Mouse (Mus musculus) heart, embryonic 16.5 days (tissue): Measurements from ENCODE around the gene Tmem239. TPM values are rescaled to one million over a fixed set of nuclear protein-coding genes. Genes with fewer than 3 reads are reported as not detected.

Experiments
- ATAC-seq: fragments of 200-750 bp; cut with Nextera tagmentation; replicated peaks from 2 replicates; pipeline ENCODE4 v1.8.0; 2017; ENCODE audit warnings: moderate number of reproducible peaks; ENCODE audit not compliant: insufficient read depth, low FRiP score; ENCODE audit errors: extremely low read depth
- H3K27ac ChIP-seq: fragments of 300-500 bp; sonication (generic); 2 replicates; pipeline ENCODE4 v1.5.1; 2014; ENCODE audit warnings: mild to moderate bottlenecking, low read length, control low read depth, moderate library complexity
- H3K27me3 ChIP-seq: fragments of 300-500 bp; sonication (generic); 2 replicates; pipeline ENCODE4 v1.6.1; 2014; ENCODE audit warnings: low read length, mixed read lengths; ENCODE audit not compliant: control insufficient read depth, insufficient read depth
- H3K36me3 ChIP-seq: fragments of 300-500 bp; sonication (generic); 2 replicates; pipeline ENCODE4 v1.6.1; 2014; ENCODE audit not compliant: control insufficient read depth, insufficient read depth
- H3K4me1 ChIP-seq: fragments of 300-500 bp; sonication (generic); 2 replicates; pipeline ENCODE4 v1.6.1; 2014; ENCODE audit warnings: low read length, mixed read lengths; ENCODE audit not compliant: control insufficient read depth, insufficient read depth
- H3K4me2 ChIP-seq: fragments of 300-500 bp; sonication (generic); 2 replicates; pipeline ENCODE4 v1.6.1; 2014; ENCODE audit warnings: low read depth, mild to moderate bottlenecking, control low read depth, low read length
- H3K4me3 ChIP-seq: fragments of 300-500 bp; sonication (generic); 2 replicates; pipeline ENCODE4 v1.5.1; 2014; ENCODE audit warnings: mild to moderate bottlenecking, control low read depth, low read length
- H3K9ac ChIP-seq: fragments of 300-500 bp; sonication (generic); 2 replicates; pipeline ENCODE4 v1.6.1; 2014; ENCODE audit warnings: low read length, control low read depth
- H3K9me3 ChIP-seq: fragments of 300-500 bp; sonication (generic); replicated peaks from 2 replicates; pipeline ENCODE4 v1.6.1; 2016; ENCODE audit warnings: low read length; ENCODE audit not compliant: control insufficient read depth
- WGBS: fragments of 180-500 bp; shearing (Covaris S2); extraction: QIAGEN DNeasy Blood & Tissue Kit; methylation state at CpG from one replicate; pipeline ENCODE4 v1.1.7; 2014; 5-methylcytosine and 5-hydroxymethylcytosine counted together
- polyA plus RNA-seq: library from polyadenylated mRNA; unstranded; fragments of >200 nt; fragmentation: Nextera tagmentation; extraction: Ambion mirVana; gene quantifications from 2 replicates; pipeline ENCODE4 v1.2.1, GENCODE M21; 2015

The Tmem239 gene
- polyA plus RNA-seq, 1 experiment from 2014 or later, result not detected

DNA sequence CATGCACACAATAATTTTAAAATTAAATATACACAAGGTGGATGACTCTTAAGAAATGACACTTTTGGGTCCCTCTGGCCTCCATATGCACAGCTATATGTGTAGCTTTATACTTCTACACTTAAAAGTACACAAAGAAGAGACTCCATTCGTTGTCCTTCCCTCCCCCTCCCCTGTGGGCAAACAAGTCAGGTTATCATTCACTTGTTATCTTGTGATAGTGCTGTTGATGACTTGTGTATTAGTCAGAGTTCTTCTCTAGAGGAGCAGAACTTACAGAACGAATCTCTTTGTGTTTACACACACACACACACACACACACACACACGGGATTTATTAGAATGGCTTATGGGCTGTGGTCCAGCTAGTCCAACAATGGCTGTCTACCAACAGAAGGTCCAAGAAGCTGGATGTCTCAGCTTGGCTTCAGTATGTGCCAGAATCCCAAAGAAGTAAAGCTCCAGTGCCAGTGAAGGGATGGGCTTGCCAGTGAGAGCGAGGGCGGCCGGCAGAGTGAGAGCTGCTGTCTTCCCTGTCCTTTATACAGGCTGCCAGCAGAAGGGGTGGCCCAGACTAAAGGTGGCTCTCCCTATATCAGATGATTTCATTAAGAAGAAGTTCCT lies 48.6 kb downstream of the Tmem239 start:
- Histone ChIP-seq H3K4me2 (no peak overlapping the region), H3K36me3 (no peaks in the 10 kb centered on the region), H3K9me3 (no peaks in the 10 kb centered on the region), H3K27ac (no peak overlapping the region), H3K9ac (no peak overlapping the region), H3K4me3 (no peak overlapping the region), H3K4me1 (peaks cover 30% of the 10 kb centered on the region), H3K27me3 (no peaks in the 10 kb centered on the region)
- no peak for ATAC-seq
- WGBS, result 60% methylated on average over 6 of the region's 6 CpGs

Other genes starting within 250 kb of the Tmem239 start
- 444 and 445 TPM in 2 replicates for gene Snrpb, start 227.1 kb upstream of the Tmem239 start, polyA plus RNA-seq
- not detected in 2 replicates for gene Tmc2, start 211.3 kb upstream of the Tmem239 start, polyA plus RNA-seq
- 138 and 159 TPM in 2 replicates for gene Nop56, start 132.0 kb upstream of the Tmem239 start, polyA plus RNA-seq
- 346 and 357 TPM in 2 replicates for gene Idh3b, start 121.9 kb upstream of the Tmem239 start, polyA plus RNA-seq
- 0.30 and 0.43 TPM in 2 replicates for gene Ebf4, start 111.3 kb upstream of the Tmem239 start, polyA plus RNA-seq
- 27.2 and 29.4 TPM in 2 replicates for gene Cpxm1, start 8.9 kb upstream of the Tmem239 start, polyA plus RNA-seq
- gene Gm28372, start 1.2 kb upstream of the Tmem239 start, polyA plus RNA-seq, result not detected in 2 replicates
- not detected in 2 replicates for gene 1700020A23Rik, start 1.2 kb upstream of the Tmem239 start, polyA plus RNA-seq
- 57.1 and 60.9 TPM in 2 replicates for gene Vps16, start 17.9 kb downstream of the Tmem239 start, polyA plus RNA-seq
- 7.2 and 8.1 TPM in 2 replicates for gene Pced1a, start 18.2 kb downstream of the Tmem239 start, polyA plus RNA-seq
- 70.5 and 71.8 TPM in 2 replicates for gene Ptpra, start 43.8 kb downstream of the Tmem239 start, polyA plus RNA-seq
- 71.6 and 78.7 TPM in 2 replicates for gene Mrps26, start 157.3 kb downstream of the Tmem239 start, polyA plus RNA-seq
- not detected in 2 replicates for gene Oxt, start 169.7 kb downstream of the Tmem239 start, polyA plus RNA-seq
- 0.37 TPM in 1 of 2 replicates, not detected in the other for gene Avp, start 176.1 kb downstream of the Tmem239 start, polyA plus RNA-seq
- gene Fastkd5, start 223.5 kb downstream of the Tmem239 start, polyA plus RNA-seq, result 13.3 and 13.9 TPM in 2 replicates
- 6.5 and 8.2 TPM in 2 replicates for gene Ubox5, start 223.6 kb downstream of the Tmem239 start, polyA plus RNA-seq
- 2.0 and 2.4 TPM in 2 replicates for gene Lzts3, start 236.3 kb downstream of the Tmem239 start, polyA plus RNA-seq